Mouse (Mus musculus): ENCODE results near the gene Smyd1.
A peak's percentile ranks its signal among the peaks of the same experiment; 100 is the strongest.
"Not testable (repeated sequence)": the region's sequence is repeated elsewhere in the genome, so short reads cannot be mapped to it uniquely, and the experiment has no call there.

Smyd1 gene

DNA sequence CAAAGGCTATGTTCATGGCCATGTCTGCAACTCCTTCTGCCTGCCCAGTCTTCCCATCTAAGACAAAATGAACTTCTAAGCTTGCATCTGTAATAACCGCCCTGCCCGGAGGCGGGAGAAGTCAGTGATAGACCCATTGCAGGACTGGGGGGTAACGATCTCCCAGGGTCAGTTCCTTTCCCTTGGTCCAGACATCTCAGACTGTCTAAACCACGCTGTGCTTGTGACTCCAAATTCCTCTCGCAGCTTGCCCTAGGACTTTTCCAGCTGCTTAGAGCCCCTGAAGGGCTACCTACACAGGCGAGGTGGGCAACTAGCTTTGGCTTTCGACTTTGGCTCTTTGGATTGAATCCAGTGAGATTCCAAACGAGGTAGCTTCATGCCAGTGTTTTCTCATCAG is 2.8 kb upstream of the Smyd1 start:
- DNase-seq (ENCODE audit: low read depth), result no peak

DNA sequence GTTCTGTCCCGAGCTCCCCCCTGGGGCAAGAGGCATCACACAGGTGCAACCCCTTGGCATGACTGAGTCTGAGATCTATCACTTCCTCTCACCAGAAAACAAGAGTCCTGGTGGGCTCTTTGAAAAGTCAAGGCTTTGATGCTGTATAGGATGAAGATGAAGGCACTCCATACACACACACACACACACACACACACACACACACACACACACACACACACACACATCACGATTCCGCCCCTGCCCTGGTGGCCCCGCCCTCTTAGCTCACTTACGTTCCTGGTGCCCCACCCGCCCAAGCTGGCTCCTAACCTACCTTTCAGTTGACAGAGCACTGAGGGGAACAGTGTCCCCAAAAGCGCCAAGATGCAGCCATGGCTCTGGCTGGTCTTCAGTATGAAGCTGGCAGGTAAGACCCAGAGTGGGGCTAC is 473 bp upstream of the Smyd1 start, which contains the start of gene Cd8b1:
TSS of gene Cd8b1 (plus strand) at position 298 of the 431 bp plus-strand sequence.
- no peak for DNase-seq (ENCODE audit: low read depth)

DNA sequence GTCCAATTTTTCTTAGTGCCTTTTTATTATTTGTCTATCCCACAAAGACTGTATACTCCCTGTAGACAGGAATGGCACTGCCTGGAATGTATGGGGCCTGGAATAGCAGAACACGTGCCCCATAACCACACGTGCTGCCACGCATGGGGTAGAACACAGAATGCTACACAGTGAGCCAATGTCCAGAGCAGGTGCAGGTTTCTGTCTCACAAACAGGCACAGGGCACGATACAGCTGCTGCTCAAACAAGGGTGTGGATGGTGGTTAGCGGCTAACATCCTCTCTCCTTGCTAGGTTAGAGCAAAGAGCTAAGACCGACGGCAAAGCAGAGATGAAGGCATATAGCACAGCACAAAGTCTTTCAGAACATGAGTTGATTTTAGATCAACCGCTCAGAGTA is 14.5 kb downstream of the Smyd1 start:
- DNase-seq (ENCODE audit: low read depth), result no peak

DNA sequence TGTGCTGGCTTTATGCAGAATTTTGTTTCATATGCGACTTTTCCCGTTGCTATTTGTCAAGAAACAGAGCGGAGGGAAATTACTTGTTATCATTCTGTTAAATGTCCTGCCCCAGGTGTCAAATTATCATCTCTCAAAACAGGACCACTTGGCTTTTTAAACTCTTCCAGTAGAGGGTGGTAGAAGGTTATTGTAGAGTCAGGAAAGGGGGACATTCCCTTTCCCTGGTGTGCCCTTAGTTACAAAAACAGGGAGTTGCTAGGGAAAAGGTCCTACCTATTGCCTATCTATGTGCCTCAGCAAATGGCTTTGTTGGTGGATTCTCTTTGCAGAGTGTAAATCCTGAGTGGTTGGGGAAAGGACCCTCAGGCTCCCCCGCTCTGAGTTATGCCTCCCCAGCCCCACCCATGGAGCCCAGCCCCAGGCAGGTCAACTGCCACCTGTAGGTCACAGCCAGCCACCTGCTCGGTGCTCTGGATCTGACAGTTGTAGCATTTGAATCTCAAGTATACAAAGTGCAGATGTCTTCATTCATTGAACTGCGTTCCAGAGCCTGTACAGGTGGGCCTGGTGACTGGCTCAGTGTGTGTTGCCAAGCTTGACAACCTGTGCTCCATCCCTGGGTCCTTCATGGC is 19.8 kb downstream of the Smyd1 start:
- DNase-seq (ENCODE audit: low read depth), result no peak

DNA sequence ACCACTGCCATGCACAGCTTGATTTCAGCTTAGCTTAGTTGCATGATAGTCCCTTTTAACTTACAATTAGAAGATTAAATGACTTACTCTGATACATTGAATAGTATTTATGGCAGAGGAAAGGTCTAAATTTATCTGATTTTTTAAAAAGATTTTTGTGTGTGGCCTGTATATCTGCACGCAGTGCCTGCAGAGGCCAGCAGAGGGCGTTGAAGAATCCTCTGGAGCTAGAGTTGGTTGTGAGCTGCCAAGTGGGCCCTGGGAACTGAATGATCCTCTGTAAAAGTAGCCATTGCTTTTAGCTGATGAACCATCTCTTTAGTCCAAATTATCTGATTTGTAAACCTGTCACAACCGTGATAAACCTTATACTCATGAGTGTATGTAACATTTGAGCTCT is 23.3 kb downstream of the Smyd1 start:
- peak; percentile 30 for DNase-seq (ENCODE audit: low read depth)

DNA sequence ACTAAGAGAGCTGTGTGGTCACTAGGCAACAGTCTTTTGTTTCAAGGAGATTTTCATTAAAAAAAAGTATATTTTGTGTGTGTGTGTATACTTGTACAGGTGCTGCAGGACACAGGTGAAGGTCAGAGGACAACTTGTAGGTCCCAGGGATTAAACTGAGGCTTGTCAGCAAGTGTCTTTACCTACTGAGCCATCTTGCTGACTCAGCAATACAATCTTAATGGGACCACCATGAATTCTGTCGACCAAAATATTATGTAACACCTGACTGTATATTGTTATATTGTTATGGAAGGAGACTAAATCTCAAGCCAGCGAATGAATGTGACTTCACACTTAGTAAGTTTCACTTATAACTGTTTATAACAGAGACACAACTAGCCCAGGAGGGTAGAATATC is 24.0 kb downstream of the Smyd1 start:
- no peak for DNase-seq (ENCODE audit: low read depth)

DNA sequence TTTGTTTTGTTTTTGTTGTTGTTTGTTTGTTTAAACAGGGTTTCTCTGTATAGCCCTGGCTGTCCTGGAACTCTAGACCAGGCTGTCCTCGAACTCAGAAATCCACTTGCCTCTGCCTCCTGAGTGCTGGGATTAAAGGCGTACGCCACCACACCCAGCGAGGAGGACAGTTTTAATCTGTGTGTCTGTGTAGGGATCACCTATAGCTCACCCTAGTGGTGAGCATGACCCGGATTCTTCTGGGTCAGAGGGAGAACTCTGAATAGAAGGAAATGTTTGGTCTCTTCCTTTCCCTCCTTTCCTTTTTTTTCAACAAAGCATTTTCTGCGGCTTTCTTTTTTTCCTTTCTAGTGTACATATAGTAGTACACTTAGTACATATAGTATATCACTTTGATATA is 26.7 kb downstream of the Smyd1 start:
- no peak for DNase-seq (ENCODE audit: low read depth)

DNA sequence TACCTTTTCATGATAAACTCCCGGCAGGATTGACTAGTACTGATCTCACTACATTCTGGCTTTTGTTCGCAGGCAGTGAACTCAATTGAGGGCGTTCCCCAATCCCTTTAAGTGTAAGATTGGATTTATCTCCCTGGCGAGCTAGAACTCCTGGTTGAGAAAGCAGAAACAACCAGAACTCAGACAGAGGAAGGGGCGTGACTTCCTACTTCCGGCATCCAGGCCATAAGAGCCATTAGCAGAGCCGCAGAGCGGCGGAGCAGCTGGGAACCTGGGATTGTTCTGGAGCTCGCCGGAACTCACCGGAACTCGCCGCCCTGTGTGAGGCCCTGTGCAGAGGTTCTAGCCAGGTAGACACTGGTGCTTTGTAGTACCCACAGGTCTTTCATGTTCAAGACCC is 28.5 kb downstream of the Smyd1 start:
- no peak for DNase-seq (ENCODE audit: low read depth)

DNA sequence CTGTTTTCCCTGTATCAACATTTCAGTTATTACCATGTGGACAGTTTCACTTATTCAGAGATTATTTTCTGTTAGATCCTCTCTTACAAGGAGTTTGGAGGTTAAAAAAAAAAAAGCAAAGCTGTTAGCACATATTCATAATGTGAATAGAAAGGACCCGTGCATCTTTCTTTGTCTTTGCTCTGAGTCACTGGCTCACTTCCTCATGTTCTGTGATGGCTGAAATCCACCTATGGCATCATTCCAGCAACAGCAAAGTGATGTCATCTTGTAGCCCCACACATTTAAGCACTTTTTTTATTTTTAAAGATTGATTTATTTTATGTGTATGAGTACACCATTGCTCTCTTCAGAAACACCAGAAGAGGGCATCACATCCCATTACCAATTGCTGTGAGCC is 42.6 kb downstream of the Smyd1 start:
- DNase-seq (ENCODE audit: low read depth), result peak; percentile 7

DNA sequence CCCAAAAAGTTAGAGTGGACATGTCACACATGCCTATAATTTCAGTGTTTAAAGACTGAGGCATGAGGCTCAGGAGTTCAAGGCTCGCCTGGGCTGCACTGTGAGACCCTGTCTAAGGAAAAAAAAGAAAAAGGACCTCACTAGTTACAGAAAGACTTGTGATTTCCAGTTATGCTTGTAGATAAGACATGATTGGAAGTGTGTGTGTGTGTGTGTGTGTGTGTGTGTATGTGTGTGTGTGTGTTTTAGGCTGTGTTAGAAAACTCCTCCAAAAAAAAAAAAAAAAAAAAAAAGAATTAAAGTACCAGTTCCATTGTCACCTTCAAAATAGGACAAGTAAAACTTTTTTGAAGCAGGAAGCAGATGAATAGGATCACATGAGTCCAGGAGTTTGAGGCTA is 47.4 kb downstream of the Smyd1 start:
- no peak for DNase-seq (ENCODE audit: low read depth)

DNA sequence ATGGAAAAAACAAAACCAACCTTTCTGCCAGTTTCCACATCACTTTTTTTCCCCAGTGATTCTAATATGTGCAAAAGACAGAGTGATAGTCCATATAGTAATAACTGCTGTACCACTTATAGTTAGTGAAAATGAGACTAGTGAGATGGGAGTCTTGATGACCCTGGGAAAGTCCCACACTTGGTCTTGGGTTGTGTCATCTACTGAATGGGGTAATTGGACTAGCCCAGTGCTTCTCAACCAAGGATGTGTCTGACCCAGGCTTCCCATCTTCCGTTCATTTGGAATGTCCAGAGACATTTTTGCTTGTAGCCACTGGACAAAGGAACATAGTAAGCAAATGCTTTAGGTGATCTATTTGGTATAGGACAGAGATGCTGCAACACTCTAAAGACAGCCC is 48.3 kb downstream of the Smyd1 start:
- no peak for DNase-seq (ENCODE audit: low read depth)

DNA sequence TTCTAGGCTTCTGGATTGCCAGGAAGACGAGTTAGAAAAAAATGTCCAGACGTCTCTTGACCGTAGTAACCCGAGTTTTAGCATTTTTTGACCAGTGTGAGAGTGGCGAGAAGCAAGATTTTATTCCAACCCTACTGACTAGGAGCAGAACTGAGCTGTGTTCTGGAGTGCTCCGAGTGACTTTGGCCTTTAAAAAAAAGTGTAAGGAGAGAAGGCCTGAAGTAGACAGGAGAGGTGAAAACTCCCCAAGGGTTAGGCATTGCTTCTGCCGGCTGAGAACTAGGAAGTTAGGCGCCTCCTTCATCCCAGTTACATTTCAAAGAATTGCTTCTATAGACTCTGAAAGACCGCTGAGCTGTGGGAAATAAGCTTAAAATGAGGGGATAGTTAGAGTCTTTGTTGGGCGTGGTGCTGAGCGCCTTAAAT is 49.7 kb downstream of the Smyd1 start:
- peak; percentile 5 for DNase-seq (ENCODE audit: low read depth)

DNA sequence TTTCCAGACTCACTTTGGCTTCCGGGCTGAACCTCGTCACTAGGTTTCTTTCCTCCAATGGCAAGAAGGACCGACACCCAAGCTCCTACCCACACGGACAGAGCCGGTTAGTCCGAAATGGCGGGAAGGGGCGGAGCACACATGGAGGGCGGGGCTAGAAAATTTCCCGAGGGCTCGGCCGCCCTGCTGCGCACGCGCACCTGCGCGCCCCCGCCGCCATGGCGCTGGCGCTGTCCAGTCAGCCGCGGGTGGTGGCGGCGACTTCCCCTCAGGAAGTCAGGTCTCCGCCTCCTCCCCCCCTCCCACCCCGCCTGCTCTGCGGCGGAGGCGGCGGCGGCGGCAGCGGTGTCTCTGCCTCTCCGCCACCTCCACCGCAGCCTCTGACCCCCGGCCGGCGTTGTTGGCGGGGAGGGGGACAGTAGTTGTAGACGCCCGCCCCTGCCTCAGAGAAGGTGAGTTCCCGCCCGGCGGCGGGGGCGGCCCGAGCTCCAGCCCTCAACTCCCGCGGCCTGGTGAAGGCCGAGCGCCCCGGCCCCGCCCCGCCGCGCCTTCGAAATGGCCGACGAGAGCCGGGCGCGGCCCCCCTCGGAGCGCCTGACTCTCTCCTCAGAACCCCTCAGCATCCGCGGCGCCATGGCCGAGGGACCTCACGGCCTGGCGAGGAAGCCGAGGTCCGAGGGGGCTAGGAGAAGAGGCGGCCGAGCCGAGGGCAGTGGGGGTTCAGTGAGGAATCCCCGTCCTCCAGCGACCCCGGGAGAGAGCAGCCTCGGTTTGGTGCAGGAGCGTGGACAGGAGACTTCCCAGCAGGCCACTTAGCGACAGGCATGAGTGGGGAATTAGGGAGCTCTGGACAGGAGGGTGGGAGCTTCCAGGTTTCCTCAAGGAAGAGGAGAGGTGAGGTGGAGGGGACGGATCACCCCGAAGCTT is 50.4 kb downstream of the Smyd1 start, which contains the start of gene Krcc1:
TSS of gene Krcc1 (plus strand) at position 289 of the 927 bp plus-strand sequence.
- DNase-seq (ENCODE audit: low read depth), result peak; percentile 90

DNA sequence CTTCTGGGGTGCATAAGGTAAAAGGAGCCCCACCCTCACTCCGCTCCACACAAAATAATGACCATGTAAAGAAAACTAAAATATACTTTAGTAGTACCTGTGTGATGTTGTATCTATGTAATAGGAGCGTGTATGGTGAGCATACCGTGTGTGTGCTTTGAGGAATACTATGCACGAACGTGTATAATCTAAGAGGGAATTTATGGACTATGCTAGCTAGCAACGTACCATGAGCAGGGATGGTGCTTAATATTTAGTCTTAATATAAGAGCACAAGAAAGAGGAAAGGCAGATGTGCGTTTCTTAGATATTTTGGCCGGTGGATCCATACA is 51.0 kb downstream of the Smyd1 start:
- no peak for DNase-seq (ENCODE audit: low read depth)

DNA sequence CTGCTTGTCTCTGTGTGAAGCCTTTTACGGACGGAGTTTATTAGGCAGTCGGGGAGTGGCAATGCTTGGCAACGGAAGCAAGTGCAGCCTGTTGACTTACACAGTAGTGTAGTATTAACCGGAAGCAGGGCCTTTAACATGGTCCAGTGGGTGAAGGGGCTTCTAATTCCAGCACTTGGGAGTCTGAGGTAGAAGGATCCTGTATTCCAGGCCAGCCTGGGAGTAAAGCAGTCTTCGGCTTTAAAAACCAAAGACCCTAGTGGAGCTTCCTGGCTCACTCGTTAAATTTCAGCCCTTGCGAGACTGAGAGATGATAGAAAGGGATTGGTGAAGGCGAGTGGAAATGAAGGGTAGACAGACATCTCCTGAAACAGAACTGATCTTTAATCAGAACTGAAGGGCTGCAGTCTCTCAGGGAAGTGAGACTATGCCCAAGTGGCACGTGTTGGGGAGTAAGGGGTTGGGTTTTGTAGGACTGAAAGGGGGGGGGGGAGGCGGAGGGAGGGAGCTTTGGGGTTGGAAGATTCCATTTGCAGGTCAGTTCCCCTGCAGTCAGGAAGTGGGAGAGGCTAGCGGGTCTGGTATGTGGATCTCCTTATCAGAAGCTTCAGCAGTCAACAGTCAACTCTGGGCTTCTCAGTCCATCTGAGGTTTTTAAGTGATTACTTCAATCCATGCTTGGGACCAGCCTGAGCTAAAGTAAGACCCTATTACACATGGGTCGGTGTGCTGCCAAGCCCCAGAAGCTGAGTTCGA is 51.6 kb downstream of the Smyd1 start:
- DNase-seq (ENCODE audit: low read depth), result peak; percentile 39

DNA sequence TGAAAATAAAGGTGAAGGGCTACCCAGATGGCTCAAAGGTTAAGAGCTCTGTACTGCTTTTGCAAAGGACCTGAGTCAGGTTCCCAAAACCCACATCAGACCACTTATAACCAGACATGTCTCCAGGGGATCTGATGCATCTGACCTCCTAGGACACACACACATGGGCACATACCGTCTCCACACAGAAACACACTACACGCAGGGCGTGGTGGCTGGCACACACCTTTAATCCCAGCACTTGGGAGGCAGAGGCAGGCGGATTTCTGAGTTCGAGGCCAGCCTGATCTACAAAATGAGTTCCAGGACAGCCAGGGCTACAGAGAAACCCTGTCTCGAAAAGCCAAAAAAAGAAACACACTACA is 52.4 kb downstream of the Smyd1 start:
- not testable (repeated sequence) for DNase-seq (ENCODE audit: low read depth)

DNA sequence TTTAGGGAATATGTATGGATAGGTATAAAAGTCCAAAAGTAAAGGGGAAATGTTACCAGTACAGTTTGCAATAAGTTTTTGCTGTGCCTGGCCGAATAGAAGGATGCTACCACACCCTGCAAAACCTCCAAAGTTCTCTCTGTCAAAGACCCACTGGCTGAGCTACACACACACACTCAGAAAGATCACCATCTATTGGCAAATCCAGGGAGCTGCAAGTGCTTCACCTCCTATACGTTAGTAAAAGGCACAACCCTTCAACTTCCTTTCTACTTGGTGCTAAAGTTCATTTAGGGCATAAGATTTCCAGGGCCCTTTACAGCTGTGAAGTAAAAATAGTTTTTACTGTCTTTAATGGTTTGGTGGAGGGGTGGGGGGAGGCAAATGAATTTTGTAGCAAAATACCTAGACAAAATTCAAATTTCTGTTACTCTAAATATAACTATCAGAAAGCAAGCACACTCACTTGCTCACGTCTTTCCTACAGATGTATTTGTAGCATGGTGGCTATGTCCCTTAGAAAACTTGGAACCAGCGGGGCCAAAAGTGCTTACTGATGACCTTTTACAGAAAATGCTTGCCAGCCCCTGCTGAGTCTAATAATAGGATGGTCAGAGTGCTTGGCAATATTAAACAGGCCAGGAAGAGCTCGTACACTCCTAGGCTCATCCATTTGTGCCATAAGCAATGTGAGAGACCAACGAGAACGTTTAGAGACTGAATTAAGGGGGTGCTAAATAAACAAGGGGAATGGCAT is 52.9 kb downstream of the Smyd1 start:
- DNase-seq (ENCODE audit: low read depth), result peak; percentile 29

DNA sequence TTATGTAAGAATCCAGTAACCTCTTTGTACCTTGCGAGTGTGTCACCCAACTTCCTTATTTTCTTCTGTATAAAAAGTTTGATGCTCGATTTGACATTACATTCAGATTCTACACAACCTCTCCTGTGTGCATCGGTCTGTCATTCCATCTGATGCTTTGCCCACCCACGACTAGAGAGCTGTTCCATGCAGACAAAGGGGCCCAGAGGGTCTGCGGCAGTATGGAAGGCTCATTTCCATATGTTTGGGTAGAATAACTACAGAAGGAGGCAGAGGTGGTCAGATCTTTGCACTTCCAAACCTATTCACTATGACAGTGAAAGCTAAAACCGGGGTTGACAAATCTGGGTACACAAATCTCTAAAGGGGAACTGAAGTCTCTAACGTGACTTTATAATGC is 54.4 kb downstream of the Smyd1 start:
- DNase-seq (ENCODE audit: low read depth), result not testable (repeated sequence)

DNA sequence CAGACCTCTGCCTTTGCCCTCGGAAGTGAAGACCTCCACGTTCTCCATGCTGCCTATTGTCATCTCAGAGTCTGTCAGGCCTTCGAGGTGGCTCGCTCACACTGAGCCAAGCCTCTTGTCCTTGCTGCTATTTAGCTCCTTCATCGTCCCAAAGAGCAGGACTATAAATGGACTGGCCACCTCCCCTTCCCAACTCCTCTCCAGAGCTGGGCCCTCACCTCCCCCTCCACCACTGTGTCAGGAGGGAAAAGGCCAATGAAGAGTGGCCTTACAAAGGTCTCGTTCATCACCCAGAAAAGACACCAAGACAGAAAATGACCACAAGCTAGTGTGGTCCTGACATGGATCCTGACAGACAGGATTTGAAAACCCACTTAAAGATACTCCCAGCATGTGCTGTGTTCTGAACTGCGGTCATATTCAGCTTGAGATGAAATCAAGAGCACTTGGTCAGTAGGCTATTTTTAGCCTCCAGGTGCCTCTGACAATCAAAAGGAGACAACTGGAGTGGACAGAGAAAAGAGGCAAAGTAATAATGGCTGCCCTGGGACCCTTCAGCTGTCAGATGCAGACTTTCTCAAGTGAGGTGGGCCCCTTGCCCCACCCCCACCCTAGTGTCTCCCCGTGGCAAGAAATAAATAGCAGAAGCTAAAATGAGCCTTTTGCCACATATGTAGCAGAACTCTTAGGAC is 59.7 kb downstream of the Smyd1 start:
- DNase-seq (ENCODE audit: low read depth), result no peak

DNA sequence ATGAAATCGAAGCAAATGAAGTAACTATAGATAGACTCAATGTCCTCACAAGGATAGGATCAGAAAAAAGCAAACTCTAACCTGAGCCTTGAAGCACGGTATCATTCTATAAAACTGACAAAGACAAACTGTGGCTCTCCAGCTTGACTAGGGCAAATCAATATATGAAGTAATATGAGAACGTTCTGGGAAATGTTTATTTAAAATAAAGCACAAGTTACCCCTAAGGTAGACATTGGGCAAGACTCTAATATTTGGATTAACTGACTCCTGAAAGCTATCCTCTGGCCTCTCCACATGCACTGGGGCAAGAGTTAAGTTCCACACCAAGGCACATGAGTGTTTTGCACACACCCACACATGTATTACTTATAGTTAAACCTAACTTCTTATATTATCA is 61.0 kb downstream of the Smyd1 start:
- no peak for DNase-seq (ENCODE audit: low read depth)

DNA sequence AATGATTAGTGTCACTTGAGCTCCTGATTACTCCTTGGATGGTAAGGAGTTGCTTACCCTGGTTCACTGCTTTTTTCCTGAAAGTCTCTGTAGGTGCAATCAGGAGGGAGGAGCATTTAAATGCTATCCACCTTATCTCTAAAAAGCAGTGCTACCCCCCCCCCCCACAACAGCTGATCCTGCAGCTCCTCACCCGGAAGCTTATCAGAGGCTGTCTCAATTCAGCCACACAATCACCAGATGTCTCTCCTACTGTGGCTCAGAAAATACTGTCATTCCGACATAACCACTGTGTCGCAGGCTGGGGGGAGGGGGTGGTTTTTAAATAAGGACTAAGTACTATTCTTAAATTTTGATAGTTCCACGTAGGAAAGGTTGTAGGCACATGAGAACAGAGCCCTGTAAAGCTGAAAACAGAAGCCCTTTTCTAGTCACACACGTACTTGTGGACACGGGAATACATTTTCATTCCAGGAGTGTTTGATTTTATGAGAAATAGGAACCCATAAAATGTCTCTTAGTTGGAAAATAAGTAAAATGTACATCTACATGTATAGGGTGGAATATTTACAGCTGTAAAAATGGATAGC is 61.9 kb downstream of the Smyd1 start:
- DNase-seq (ENCODE audit: low read depth), result no peak

All from c-Kit-positive CD71-negative TER-119-negative erythroid progenitor cells, embryonic 14.5 days (primary cell).